Mouse (Mus musculus): ENCODE measurements around the gene Cemip.

Cemip gene

DNA sequence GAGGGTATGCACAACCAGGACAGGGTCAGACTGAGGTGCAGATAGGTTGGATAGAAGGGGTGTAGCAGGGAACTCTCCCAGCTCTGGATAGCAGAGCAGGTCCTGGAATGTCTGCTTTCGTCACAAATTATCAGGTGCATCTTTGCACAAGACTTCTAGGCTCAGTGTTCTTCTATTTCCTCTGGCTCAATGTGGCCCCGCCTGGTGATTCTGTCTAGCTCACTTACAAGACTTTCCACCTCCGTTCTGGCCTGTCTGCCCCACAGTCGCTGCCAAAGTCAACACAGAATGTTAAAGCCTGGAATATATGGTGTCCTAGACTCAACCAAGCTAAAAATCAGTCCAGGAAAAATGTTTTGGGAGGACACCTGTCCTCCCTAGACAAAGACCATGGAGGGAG, 57.9 kb downstream of the Cemip start:
- no peak for DNase-seq (ENCODE audit: low spot score in 2 of 2)

DNA sequence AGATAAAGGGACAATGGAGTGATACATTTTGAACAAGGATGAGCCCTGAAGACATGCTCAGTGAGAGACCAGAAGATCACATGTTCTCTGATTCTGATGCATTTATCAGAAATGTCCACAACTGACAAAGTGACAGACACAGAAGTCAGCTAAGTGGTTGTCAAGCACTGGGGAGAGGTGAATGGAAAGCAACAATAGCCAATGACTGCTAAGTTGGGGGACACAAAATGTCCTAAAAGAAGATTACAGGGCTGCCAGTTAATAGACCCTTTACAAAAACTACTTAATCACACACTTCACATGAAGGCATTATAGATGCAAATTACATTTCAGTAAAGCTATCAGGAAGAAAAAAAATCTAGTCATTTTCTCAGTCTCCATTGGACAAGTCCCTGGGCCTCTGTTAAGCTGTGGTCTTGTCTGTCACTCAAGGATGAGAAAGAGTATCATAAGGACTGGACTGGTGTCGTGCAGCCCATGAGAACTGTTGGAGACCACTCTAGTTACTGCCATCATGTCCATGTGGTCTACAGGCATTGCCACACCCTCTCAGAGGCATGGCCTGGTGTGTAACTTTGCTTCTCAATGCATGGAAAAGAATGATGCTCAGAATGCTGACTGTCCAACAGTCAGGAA, 59.2 kb downstream of the Cemip start:
- no peak for DNase-seq (ENCODE audit: low spot score in 2 of 2)

DNA sequence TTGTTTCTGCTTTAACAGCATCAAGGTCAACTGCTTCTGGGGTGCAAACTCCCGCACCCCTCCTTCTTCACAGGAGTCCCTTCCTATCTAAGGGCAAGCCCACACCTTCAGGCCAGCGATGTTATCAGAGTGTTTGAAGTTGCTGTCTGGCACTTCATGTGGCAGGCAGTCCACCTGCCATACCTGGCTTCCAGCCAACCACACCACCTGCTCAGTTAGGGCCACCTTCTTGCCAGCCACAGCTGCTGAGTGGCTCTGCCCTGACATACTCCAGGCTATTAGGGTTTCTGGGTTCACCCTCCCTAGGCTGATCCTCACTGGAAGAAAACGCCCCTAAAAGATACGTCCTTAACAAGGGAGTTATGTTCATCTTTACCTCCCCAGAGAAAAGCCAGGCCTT, 60.2 kb downstream of the Cemip start:
- no peak for DNase-seq (ENCODE audit: low spot score in 2 of 2)

DNA sequence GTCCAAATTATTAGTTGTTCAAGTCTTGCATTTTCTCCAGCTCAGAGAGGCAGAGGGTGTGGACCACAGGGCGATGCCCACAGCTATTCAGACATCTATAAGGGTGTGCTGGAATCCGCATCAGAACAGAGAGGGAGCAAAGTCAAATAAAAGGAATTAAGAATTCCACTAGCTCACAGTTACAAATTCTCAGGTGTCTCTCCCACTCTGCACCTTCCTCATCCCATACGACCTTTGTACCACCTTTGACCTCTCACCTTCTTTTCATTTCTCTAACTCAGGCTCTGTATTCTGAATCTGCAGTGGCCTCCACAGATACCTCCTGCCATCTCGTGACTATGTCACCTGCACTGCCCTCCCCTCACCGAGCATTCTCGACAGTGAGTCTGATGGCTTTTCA, 62.8 kb downstream of the Cemip start:
- DNase-seq (ENCODE audit: low spot score in 2 of 2), result no peak

DNA sequence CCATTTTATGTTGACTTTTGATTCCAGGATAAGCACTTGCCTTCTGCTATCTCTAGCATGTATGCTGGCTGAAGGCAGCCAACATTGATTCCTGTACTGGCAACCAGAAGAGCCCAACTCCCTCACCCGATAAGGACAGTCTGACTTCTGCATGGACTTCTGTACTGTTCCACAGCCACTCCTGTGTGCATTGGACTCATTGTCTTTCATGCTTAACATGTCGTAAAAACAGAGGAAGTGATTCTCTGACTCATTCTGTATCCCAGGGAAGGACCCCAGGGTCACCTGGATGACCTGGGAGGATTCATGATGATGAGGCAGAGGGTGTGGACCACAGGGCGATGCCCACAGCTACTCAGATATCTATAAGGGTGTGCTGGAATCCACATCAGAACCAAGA, 63.8 kb downstream of the Cemip start:
- DNase-seq (ENCODE audit: low spot score in 2 of 2), result no peak

DNA sequence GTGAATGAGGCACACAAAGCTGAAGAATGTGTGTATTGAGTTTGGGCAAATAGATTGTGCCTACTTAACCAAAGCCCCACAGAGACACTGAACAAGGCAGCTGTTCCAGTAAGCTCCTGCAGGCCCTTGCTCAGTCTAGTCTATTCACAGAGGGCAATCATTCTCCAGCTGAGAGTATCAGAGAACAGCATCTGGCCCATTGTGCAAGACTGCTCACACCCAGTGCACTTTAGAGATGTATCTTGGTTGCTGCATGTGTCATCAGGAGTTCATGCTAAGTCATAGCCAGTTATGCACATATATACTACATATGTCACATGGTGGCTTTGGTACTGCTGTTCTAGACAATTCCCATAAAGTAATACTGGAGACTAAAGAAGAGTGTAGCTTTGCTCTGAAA, 66.9 kb downstream of the Cemip start:
- no peak for DNase-seq (ENCODE audit: low spot score in 2 of 2)

DNA sequence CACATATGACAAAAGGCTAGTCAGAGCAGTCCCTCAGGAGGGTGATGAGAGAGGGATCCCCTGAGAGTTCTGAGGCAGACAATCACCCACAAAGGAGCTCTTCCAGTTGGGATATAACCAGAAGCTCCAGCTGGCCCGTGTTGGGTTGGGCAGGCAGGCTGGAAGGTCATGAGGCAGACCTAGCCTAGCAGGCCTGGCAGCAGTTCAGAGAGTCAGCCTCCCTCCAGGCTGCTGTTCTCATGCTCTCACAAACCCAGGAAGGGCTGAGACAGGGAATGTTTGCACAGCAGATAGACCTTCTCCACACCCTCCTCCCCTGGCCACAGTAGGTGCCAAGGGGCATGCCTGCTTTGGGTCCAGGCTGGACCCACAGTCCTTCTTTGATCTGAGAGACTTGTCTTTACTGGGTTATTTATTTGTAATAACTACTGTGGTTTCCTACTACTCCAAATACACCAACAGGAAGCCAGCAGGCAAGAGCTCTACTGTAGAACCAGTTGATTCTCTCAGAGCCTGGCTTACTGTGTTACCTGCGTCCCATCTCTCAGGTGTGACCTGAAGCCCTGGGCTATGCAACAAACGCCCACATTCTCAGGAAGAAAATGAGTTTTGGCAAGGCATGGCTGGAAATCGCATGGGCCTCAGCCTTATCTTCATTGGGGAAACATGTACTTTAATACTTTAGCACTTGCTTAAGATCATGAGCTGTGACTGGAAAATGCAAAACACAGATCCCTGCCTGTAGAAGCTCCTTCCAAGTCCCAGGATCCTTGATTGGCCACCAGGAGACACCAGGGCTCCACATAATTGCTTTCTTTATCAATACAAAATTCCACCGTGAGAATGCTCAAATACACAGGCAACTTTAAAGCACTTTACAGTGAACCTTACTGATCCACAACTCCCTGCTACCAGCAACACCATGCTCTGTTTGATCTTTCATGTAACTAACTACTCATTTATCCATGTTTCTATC, 67.7 kb downstream of the Cemip start:
- peak; percentile 57 to 77 for DNase-seq (ENCODE audit: low spot score in 2 of 2)

DNA sequence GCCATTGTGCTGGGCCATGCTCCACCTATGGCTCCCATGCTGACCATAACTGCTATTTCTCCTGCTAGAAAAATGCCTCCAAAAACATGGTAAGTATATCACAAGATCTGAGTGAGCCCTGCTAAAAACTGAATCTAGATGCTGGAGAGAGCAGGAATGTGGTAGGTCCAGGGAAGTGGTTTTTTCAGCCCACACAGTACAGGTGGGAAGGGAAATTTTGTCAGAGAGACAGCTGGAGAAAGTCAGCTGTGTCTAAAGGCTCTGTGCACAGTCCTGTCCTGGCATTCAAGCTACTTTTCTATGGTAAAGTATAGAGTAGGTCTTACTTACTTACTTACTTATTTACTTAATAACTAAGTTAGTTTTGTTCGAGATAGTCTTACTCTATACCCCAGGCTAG, 71.3 kb downstream of the Cemip start:
- no peak for DNase-seq (ENCODE audit: low spot score in 2 of 2)

DNA sequence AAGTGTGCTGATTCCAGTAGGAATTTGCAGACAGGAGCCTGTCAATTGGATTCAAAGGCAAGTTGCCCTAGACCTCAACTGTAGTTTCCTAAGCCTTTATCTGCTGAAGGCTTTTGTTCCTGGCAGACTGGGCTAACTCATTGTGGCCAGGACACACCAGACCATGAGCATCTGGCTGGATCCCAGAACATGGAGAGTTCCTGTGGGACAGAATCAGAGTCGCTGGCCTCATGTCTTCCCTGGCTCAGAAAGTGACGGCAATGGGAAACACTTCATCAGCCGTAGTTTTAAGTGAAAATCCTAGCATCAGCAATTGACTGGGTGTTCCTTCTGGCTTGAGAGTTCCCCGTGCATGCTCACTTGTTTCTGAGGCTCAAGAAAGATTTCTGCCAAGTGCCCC, 72.6 kb downstream of the Cemip start:
- peak; percentile 46 to 57 for DNase-seq (ENCODE audit: low spot score in 2 of 2)

DNA sequence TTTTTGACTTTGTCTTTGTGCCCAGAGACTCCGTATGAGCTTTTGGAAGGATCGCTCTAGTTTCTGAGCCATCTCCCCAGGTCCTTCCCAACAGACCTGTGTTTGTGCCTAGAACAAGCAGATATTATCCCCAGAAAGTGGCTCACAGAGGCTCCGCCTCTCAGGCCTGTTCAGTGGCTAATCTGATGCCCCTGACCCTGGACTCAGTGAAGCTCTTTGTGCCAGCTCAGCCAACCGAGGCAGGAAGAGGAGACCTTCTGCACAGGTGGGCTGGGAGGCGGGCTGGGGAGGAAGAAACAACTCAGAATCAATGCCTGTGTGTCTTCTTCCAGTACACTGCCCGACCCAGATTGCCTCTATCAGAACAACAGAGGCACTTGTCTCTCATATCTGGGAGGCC, 81.9 kb downstream of the Cemip start:
- DNase-seq (ENCODE audit: low spot score in 2 of 2), result no peak

DNA sequence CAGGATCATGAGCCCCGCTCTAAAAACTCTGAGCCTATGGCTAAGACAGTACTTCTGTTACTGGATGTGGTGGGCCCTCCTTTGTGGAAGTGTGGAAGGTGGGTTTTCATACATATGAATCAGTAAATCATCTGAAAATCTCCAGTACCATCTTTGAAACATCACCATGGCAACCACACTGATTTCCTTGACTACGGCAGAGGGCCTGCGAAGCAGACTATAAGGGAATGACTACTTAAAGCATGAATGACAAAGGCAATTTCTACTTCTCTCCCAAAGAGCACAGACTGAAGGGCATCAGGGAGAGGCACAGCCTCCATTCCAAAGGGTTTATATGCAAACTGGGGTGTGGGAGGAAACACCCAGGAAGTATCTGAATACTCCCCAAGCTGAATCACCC, 84.8 kb downstream of the Cemip start:
- DNase-seq (ENCODE audit: low spot score in 2 of 2), result no peak

DNA sequence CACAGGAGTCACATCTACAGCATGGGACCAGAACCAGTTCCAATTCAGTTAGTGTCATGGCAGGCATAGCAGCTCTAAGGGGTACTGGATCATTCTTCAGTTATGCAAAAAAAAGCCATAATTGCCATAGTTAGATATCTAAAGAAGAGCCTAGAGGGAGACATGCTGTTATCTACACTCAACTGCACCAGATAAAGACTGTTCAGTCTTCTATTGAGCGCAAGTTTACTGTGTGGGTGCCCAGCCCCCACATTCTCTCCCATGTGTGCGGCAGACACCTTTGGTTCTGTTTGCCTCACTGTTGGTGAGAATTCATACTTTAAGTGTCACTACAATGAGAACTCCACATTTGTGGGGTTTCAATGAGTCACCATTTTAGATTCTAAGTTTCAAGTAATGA, 85.6 kb downstream of the Cemip start:
- no peak for DNase-seq (ENCODE audit: low spot score in 2 of 2)

DNA sequence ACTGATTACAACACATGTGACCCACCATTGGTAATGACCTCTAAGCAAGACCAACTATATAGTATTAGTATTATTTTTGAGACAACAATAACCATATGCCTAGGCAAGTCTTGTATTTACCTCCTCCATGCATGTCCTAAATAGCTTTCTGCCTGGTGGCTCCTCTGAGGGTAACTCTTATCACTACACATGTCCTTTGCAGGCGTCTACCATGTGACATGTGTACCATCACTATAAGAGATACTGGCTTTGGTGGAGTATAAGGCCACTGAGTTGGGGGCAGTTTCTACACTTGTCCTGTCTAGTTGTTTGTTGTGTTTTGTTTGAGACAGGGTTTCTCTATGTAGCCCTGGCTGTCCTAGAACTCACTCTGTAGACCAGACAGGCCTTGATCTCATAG, 86.7 kb downstream of the Cemip start:
- DNase-seq (ENCODE audit: low spot score in 2 of 2), result no peak

DNA sequence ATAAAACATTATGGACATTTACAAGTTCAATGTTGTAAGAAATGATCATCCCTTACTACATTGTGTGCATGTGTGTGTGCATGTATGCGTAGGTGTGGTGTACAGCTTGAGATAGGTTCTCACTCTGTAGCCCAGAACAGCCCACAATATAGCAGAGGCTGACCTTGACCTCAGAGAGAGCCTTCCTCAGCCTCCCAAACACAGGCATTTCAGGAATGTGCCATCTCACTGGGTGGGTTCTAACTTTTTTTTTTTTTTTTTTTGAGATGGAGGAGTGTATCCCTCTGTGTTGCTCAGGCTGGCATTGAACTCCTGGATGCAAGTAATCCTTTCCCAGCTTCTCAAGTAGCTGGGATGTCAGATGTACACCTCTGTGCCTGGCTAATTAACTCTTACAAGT, 92.0 kb downstream of the Cemip start:
- DNase-seq (ENCODE audit: low spot score in 2 of 2), result no peak

DNA sequence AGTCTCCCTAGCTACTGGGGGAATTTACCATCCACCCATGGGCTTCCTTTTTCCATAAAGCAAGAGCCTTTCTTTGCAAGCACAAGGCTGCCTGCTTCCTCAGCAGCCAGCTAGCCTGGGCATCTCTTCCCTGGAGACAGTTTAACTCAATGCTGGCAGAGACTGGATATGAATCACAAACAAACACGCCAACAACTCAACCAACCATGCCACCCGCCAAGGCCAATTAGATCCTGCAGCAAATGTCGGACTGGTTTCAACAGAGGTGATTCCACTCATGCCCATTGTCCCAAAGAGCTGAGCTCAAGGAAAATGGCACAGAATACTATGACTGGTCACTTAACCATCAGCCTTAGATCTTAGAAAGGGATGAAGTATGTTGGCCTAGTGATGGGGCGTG, 97.0 kb downstream of the Cemip start:
- no peak for DNase-seq (ENCODE audit: low spot score in 2 of 2)

DNA sequence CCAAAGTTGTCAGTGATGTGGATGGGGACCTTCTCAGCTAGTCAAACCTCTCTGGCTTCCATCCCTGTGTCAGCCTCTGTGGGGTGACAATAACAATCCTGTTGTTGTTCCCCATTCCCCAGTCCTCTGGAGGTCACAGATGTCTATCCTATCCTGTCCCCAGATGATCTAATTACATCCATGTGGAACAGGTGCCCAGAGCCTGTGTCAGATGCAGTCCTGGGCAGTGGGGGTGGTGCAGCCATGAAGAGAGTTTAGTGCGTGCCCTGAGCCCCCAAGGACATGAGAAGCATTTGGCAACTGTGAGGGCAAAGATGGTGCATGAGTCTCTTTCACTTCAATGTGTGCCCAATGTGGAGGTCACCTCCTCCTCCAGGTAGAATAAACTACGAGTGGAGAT, 100.6 kb downstream of the Cemip start:
- no peak for DNase-seq (ENCODE audit: low spot score in 2 of 2)

DNA sequence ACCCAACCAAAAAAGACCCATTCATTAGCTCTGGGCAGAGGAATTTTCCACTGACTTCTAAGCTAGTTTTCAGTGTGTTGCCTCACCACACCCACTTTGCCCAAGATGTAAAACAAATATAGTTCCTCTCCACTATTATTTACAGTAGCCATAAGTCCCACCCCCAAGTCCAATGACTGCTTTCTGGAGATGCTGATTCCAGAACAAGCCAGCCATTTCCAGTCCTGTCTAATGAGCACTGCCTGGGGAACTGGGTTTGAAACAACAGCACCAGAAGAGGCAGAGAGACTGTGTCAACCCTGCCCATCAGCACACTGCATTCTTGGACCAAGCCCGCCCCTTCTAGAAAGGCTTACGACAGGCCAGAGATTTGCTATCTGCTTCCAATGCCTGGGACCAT, 103.7 kb downstream of the Cemip start:
- no peak for DNase-seq (ENCODE audit: low spot score in 2 of 2)

DNA sequence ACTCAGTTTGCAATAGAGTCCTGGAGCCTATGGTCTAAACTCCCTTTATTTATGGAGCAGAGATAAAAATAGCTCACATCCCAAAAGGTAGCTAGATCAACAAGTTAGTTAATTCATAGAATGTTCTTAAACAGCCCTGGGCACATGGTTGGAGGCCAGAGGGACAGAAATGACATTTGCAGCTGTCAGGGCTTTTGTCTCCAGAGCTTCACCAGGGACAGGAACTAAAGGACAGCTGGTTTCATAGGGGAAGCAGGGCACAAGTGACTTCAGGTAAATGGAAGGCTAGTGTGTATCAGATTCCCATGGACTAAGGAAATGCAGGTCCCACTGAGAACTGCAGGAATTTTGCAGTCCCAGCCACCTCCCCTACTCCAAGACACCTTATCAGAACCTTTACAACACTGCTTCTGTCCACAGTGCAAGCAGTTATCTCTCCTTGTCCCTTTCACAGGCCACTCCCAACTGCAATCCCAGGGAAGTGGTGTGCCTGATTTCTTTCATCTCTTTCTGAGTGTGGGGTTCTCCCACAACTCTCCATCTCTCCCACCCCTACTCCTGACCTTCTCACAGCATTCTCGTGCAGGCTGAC, 107.3 kb downstream of the Cemip start:
- DNase-seq (ENCODE audit: low spot score in 2 of 2), result no peak

DNA sequence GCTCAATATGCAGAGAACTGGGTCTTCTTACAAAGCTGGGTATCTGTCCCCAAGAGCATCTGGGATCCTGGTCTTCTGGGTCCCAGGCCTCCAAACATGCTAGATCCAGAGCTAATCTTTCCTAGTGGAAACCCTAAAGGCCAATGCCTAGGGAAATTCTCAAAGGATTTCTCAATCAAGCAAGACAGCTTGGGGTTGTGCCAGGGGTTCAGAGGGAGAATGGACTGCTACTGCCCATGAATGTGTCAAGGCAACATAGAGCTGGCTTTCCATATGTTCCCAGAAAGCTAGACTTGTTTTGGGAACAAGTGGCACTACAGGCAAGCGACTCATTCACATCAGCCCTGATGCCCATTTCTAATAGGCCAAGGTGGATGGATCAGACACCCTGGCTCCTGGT, 107.9 kb downstream of the Cemip start:
- no peak for DNase-seq (ENCODE audit: low spot score in 2 of 2)

DNA sequence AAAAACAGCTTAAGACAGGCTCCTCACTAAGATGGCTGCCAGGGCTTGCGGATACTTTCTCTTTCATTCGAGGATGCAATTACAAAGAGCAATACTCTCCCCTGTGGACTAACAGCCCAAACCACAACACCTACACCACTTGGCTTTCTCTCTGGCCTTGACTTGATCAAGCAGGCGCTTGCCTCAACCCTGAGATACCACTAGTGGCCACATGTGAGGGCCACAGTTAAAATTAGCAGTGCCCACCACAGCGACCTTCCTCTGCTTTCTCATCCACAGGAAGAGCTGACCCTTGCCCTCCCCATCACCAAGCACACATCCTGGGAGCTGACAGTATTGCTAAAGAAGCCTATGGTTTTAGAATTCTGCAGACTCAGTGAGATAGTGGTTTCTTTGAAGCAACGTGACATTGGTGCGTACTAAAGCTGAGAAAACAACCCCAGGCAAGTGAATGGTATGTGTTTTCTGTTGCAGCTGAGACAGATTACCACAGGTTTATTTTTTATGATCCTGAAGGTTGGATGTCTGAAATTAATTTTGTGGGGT, 109.8 kb downstream of the Cemip start:
- DNase-seq (ENCODE audit: low spot score in 2 of 2), result no peak

DNA sequence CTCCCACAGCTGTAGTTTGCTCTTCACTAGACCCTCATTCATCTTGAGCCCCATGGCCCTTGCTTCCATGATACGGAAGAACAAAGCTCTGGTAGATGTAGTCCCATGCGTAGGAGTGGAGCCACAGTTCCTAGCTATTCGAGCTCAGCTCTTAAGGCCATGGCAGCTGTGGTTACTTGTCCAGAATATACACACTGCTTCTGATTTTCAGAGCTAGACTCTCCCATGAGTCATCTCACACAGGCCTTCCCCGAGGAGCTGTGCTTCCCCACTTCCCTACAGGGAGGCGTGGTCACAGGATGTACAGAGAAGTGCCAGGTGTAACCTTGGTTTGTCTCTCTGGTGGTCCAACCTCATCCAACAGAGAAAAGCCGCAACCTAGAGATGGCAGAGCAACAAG, 111.0 kb downstream of the Cemip start:
- DNase-seq (ENCODE audit: low spot score in 2 of 2), result no peak

DNA sequence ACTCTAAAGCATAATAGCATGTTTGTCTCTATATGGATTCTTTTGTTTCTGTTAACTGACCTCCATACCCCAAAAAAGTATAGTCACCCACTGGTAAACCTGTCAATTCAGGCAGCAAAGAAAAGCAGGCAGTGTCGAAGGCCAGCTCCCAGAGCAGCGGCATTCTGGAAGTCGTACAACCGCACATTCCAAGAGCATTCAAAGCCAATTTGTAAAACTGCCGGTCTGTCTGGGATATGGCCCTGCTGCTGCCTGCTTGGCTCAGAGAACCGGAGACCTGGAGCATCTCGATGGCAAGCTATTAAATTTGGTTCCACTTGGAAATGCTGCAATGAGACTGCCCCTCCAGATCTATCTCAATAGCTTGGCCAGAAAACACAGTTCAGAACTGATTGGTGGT, 113.8 kb downstream of the Cemip start:
- DNase-seq (ENCODE audit: low spot score in 2 of 2), result no peak
